Mouse (Mus musculus) regulatory T cell (primary cell): Measurements from ENCODE around the gene Kcnk7.

Source experiments
- in situ Hi-C: fragments of 300-600 bp; cut with MboI, MseI; formaldehyde crosslinking; loops from one replicate; pipeline ENCODE4 v1.15.1; 2025; ENCODE audit warnings: high pct_unique_total_duplicates

Kcnk7 gene

GRCm38 (mm10) chr19:5749476-5749875 lies 45.3 kb downstream of the Kcnk7 start:
- in situ Hi-C loops: loop anchor here (5.0 kb wide), 1 partner anchor 77 kb away; no protein-coding TSS in a partner anchor

- in situ Hi-C loops: no loop called here
These were observed 46.8 kb downstream of the Kcnk7 start for GRCm38 (mm10) chr19:5750951-5751350.

GRCm38 (mm10) chr19:5751742-5752141 lies 47.6 kb downstream of the Kcnk7 start:
- in situ Hi-C loops: no loop called here

- in situ Hi-C loops: no loop called here
These were observed 52.3 kb downstream of the Kcnk7 start for GRCm38 (mm10) chr19:5756321-5756985.
